Mouse (Mus musculus) neutrophil, adult 65 days (primary cell): ENCODE results near the gene Fezf1. TPM values are rescaled to one million over a fixed set of nuclear protein-coding genes. Genes with fewer than 3 reads are reported as not detected.

Experiments
- total RNA-seq: library from RNA; stranded (reverse); gene quantifications from 2 replicates; pipeline ENCODE4 v1.2.4, GENCODE M21; 2023

Gene Fezf1
- total RNA-seq, result not detected in 2 replicates

DNA sequence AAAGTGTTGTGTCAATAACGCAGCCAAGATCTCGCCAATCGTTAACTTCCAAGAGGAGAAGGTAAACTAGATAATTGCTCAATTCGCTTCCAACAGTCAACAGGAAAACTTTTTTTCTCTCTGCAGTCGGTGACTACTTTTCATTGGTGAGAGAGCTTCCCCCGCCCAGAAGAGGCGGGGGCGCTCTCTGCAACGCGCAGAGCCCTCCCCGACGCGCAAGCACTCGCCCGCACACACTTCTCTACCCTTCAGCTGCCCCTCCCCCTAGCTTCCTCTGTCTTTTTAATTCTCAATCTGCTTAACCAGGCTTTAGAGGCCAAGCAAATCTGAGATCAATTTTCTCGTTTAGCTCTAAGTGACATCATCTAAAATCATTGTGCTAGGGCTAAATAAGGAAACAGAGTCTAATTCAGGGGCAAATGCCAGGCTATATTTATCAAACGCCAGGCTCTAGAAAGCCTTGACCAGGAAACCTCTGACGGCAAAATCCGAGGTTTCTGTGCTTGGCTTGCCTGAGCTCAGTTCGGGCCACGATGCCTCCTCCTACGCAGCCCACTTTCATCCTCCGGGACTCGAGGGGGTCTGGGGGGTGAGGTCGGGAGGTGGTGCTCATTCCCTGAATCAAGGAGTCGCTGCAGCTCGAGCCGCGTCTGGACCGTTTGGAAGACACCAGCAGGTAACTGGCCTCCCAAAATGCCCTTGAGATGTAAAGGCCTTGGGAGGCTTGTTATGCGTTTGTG is at the start of gene Fezf1:
Gene Fezf1 (minus strand): TSS at position 50 of the 740 bp plus-strand sequence.

Other genes starting within 250 kb of the Fezf1 start
- gene Aass, start 115.4 kb downstream of the Fezf1 start, total RNA-seq, result not detected in 2 replicates